Mouse (Mus musculus): ENCODE data around the gene Acsf3.

Acsf3 gene

DNA sequence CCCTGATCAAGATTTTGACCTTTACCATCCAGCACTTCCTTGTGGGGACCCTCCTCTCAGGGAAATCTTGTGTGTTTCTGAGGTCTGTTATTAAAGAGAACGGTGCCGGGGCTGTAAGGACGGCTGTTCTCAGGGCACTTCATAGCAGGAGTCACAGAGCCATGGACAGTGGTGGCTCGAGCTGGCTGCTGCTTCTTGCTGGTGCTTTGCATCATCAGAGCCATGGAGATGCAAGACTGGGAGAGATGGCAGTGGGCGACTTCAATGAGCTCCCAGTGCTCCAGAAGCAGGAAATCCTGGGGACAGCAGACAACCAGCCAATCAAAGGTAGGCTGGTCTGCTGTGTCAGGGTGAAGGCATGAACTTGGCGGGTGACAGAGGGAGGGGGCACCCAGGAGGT is 14.2 kb upstream of the Acsf3 start:
- in situ Hi-C loops (cut with MboI, MseI) = no loop called here

GRCm38 (mm10) chr8:122762731-122763266 is 12.5 kb upstream of the Acsf3 start:
- in situ Hi-C loops (cut with MboI, MseI) = no loop called here

DNA sequence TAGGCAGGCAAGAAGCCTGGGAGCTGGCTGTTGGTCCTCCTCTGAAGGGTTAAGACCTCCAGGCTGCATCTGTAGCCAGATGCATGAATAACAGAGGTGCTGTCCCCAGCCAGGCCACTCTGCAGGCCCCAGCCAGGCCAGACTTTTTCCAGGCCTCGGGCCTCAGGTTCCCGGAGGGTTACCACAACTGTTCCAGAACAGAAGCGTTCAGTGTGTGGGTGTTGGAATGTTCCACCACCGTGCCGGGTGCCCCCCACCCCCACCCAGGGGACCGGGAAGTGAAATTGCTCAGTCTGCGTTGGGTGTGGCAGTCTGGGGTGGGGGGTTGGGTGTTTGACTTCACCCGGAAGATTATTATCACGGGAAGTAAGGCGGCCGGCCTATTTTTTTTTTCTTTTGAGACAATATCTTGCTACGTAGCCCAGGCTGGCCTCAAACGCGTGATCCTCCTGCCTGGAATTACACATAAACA is 12.0 kb upstream of the Acsf3 start:
- in situ Hi-C loops (cut with MboI, MseI) = no loop called here

DNA sequence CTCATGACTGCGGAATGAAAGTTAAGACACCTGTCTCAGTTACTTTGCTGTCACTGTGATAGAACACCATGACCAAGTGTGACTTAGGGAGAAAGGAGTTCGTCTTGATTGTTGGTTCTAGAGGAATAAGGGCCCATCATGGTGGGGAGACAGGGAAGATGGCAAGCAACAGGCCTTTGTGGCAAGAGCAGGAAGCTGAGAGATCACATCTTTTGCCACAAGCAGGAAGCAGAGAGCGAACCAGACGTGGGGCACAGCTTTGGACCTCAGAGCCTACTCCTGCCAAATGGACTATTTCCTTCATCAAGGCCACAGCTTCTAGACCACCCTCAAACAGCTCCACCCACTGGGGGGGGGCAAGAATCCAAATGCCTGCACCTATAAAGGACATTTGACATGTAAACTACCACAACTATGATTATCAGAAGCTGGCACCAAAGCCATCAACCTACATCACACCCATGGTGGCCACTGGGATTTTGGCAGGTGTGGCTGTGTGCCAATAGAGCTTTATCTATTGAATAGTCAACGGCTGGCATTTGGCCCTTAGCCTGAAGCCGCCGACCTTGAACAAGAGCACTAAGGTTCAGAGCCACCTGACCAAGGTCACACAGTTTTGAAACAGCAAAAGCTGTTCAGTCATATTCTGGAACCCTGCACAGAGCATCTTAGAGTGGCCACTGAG is 10.4 kb upstream of the Acsf3 start:
- in situ Hi-C loops (cut with MboI, MseI) = no loop called here

- in situ Hi-C loops (cut with MboI, MseI) = no loop called here
These were observed 9.1 kb upstream of the Acsf3 start for GRCm38 (mm10) chr8:122766189-122766588.

GRCm38 (mm10) chr8:122766647-122767200 is 8.6 kb upstream of the Acsf3 start:
- in situ Hi-C loops (cut with MboI, MseI) = no loop called here

- in situ Hi-C loops (cut with MboI, MseI) = no loop called here
These were observed 8.1 kb upstream of the Acsf3 start for GRCm38 (mm10) chr8:122767229-122767628.

- in situ Hi-C loops (cut with MboI, MseI) = no loop called here
These were observed 5.8 kb upstream of the Acsf3 start for GRCm38 (mm10) chr8:122769251-122770058.

DNA sequence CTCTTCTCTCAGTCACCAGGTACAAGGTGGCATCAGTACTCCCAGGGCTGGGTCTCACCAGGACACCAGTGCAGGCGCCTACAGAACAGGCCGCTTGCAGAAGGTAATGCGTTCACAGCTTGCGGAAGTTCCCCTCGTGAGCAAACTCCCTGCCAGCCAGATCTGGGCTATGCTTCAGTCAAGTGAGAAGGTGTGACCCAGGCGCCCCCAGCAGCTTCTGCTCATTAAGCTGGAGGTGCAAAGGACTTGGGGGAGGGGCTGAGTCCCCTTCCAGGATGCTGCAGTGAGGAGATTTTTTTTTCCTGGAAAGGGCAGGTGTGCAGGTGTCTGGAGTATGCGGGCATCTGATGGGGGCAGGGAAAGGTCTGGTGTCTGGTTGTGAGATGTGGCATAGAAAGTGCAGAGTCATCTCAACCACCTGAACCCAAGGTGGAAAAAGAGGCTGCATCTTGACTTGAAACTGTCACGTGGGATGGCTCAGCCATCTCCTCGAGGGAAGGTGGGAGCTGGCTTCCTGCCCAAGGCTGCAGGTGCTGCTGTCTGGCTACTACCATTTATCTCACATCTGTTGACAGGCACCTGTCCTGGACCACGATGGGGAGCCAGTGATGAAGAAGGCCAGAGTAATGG is 2.7 kb upstream of the Acsf3 start:
- in situ Hi-C loops (cut with MboI, MseI) = no loop called here

- in situ Hi-C loops (cut with MboI, MseI) = no loop called here
These were observed 2.4 kb downstream of the Acsf3 start for GRCm38 (mm10) chr8:122777701-122778100.

DNA sequence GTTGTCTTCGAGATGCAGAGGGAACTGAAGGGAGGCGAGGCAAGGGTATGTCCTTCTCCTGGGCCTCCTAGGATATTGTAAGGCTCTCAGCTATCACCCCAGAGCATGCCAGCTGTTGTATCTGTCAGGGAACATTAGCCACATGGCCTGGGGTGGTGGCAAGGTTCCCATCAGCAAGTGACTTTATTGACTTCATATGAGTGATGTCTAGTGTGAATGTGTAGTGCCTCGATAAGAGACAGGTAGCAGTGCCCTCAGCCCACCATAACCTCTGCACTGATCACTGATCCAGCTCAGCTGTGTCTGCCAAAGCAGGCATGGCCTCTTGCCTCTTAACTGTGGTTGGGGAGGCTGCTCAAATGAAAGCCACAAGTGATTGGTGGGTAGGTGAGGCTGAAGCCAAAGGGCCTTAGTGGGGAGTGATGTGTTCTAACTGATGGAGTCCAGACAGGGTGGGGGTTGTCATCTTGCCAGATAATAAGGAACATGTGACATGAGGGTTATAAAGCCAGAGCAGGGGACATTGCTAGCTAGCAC is 3.5 kb downstream of the Acsf3 start:
- in situ Hi-C loops (cut with MboI, MseI) = no loop called here

- in situ Hi-C loops (cut with MboI, MseI) = no loop called here
These were observed 4.0 kb downstream of the Acsf3 start for GRCm38 (mm10) chr8:122779255-122779654.

- in situ Hi-C loops (cut with MboI, MseI) = no loop called here
These were observed 9.5 kb downstream of the Acsf3 start for GRCm38 (mm10) chr8:122784756-122785155.

GRCm38 (mm10) chr8:122789796-122790195 is 14.5 kb downstream of the Acsf3 start:
- in situ Hi-C loops (cut with MboI, MseI) = no loop called here

DNA sequence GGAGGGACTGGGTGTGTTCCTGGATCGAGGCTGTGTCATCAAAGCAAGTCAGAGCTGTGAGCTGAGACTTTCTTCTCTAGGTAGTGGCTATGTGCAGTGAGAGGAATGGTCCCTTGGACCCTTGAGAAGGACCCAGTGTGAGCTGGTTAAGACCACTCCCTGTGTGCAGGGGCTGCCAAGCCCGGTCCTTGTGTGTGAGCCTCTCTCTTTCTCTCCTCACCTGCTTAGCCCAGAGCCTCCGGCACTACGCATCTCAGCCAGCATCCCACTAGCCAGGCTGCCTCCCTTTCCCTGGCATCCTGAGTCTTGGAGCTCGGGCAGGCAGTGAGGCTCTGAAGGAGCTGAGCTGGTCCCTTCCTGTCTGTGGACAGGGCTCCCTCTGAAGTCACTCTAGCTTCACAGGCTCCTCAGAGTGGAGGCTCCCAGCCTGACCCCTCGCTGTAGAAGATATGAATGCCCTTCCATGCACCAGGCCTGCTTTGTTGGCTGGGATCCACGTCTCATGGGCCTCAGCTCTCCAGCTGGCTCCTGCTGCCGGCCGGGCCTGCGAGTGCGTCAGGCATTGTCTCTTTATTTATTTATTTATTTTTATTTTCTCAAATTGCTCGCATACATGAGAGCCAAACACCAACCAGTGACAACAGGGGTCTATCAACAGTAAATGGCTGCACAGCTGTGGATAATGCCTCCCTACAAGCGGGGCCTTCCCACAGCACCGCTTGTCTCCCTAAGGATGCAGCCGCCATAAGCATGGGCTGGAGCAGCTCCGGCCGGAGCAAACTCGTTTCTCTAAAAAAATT is 18.3 kb downstream of the Acsf3 start:
- in situ Hi-C loops (cut with MboI, MseI) = no loop called here

DNA sequence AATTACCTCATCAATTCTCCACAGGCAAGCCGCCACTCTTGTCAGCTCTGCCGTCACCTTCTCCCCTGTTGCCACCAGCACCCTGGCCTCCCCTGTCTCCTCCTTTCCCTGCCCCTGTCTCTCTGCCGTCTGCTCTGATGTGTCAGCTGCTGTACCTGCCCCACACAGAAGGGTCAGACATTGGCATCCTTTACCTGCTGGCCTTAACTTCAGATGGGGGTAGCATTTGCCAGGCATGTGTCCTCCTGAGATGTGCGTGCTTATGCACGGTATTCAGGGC is 18.8 kb downstream of the Acsf3 start:
- in situ Hi-C loops (cut with MboI, MseI) = no loop called here

- in situ Hi-C loops (cut with MboI, MseI) = no loop called here
These were observed 28.8 kb downstream of the Acsf3 start for GRCm38 (mm10) chr8:122803906-122804761.

GRCm38 (mm10) chr8:122805349-122805748 is 30.1 kb downstream of the Acsf3 start:
- in situ Hi-C loops (cut with MboI, MseI) = no loop called here

DNA sequence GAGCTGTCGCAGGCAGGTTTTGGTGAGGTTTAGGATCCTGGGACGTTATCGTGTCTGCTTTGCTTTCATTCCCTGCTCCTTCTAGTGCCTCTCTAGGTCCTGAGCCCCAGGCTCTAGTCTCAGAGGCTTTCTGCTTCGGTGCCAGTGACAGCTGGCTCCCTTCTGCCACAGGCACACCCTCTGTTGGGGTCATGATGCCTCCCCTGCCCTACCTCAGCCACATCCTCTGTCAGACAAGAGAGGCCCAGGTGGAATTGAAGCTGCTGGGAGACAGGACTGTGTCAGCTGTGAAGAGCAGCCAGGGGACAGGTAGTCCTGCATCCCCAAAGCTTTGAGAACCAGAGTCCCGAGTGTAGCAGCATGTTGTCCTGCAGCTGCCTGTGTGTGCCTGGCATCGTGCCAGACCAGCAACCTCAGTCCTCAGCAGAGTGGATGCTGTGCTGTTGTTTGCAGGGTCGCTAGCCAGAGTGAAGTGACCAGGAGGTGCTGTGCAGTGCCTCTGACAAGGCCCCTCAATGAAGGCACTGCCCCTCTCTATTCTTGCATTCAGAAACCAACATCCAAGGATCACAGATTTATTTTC is 31.8 kb downstream of the Acsf3 start:
- in situ Hi-C loops (cut with MboI, MseI) = no loop called here

DNA sequence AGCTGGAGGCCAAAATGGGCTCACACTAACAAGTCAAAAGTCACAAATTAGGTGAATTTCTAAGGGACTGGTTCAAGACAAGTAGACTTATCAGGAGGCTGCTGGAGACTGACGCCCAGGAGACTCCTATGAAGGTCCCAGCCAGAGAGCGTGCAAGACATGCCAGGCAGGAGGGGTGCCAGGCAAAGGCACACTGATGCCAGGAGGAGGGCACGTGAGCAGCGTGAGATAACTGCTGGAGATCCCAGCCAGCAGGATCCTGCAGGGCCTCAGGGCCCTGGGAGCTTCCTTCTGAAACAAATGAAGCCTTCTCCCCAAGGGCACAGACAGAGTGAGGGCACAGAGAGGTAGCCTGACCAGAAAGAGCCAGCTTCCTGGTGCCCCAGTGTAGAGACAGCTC is 32.6 kb downstream of the Acsf3 start:
- in situ Hi-C loops (cut with MboI, MseI) = no loop called here

Measured in T-helper 1 cell (primary cell).